In genomic region chr7:89126063-89126882, GRCm38 (mm10) we compare ENCODE assay signal across 8 mouse cellular contexts.
DNase-seq lines count a peak whose midpoint lies in the region; ATAC-seq and TF ChIP-seq lines count a peak whose summit lies in the region.

No protein-coding gene starts in this region.

- H3K36me3 ChIP-seq in MEL (ENCODE audit: control insufficient read depth in 1 of 2, insufficient read depth in 2 of 2, low read length in 2 of 2) = no peaks in the 10 kb centered on the region
- H3K36me3 ChIP-seq in forebrain, embryonic 12.5 days (replicated peaks) = no peaks in the 10 kb centered on the region
- H3K36me3 ChIP-seq in lung, embryonic 16.5 days (ENCODE audit: control insufficient read depth, insufficient read depth, low read length) = no peaks in the 10 kb centered on the region

- no peak overlapping the region for H3K27ac ChIP-seq in MEL (ENCODE audit: control insufficient read depth, low read depth, low read length)
- no peak overlapping the region for H3K27ac ChIP-seq in forebrain, embryonic 12.5 days
- H3K27ac ChIP-seq in lung, embryonic 16.5 days (ENCODE audit: low read length) = no peak overlapping the region

- H3K4me1 ChIP-seq in MEL (ENCODE audit: control insufficient read depth in 1 of 2, insufficient read depth in 2 of 2, low read length in 2 of 2) = no peaks in the 10 kb centered on the region
- no peaks in the 10 kb centered on the region for H3K4me1 ChIP-seq in forebrain, embryonic 12.5 days
- H3K4me1 ChIP-seq in lung, embryonic 16.5 days (replicated peaks; ENCODE audit: control insufficient read depth, insufficient read depth, low read length) = no peaks in the 10 kb centered on the region

- no peak for TF ChIP-seq POLR2A in MEL (IDR thresholded peaks at IDR 0.05; ENCODE audit: control insufficient read depth in 1 of 2, insufficient read depth in 1 of 2, low read depth in 1 of 2, low read length in 2 of 2, poor library complexity in 1 of 2)

- no peaks in the 10 kb centered on the region for H3K79me2 ChIP-seq in MEL (ENCODE audit: control insufficient read depth, insufficient read depth, low read length, poor library complexity)

- no peak overlapping the region for H3K9ac ChIP-seq in MEL (ENCODE audit: control insufficient read depth, low read depth, low read length, poor library complexity, severe bottlenecking)
- no peak overlapping the region for H3K9ac ChIP-seq in forebrain, embryonic 12.5 days
- no peak overlapping the region for H3K9ac ChIP-seq in lung, embryonic 16.5 days (ENCODE audit: low read length)

- no peaks in the 10 kb centered on the region for H3K27me3 ChIP-seq in MEL (ENCODE audit: control insufficient read depth in 1 of 2, insufficient read depth in 2 of 2, low read length in 2 of 2)
- H3K27me3 ChIP-seq in forebrain, embryonic 12.5 days = no peaks in the 10 kb centered on the region
- no peaks in the 10 kb centered on the region for H3K27me3 ChIP-seq in lung, embryonic 16.5 days (ENCODE audit: control insufficient read depth, insufficient read depth, low read depth, low read length)

- peak; percentile 81 for TF ChIP-seq RAD21 in MEL (IDR thresholded peaks at IDR 0.05; ENCODE audit: low read depth, low read length)

- ATAC-seq in forebrain, embryonic 12.5 days (ENCODE audit: low FRiP score) = peak; percentile 92
- 0 out of 2 replicates have a peak, but pooled peaks have one; percentile 60 for ATAC-seq in lung, embryonic 16.5 days (ENCODE audit: low read depth)

- 59% methylated on average over 7 of the region's 7 CpGs for WGBS in forebrain, embryonic 12.5 days
- WGBS in lung, embryonic 16.5 days = 54% methylated on average over 7 of the region's 7 CpGs

- TF ChIP-seq EP300 in MEL (IDR thresholded peaks at IDR 0.05; ENCODE audit: low read depth in 1 of 2, low read length in 2 of 2) = no peak

- peak; percentile 58 to 76 (median 70) for TF ChIP-seq CTCF in MEL (IDR thresholded peaks at IDR 0.05 in 2 of 3, conservative IDR thresholded peaks at IDR 0.05 in 1 of 3; ENCODE audit: control insufficient read depth in 1 of 3, insufficient read depth in 1 of 3, low read depth in 2 of 3, low read length in 3 of 3, poor library complexity in 1 of 3, severe bottlenecking in 1 of 3)

- H3K4me2 ChIP-seq in forebrain, embryonic 12.5 days = no peak overlapping the region
- no peak overlapping the region for H3K4me2 ChIP-seq in lung, embryonic 16.5 days (ENCODE audit: low read depth, low read length)

- H3K4me3 ChIP-seq in MEL (ENCODE audit: control insufficient read depth in 1 of 2, insufficient read depth in 1 of 2, low read depth in 2 of 2, low read length in 2 of 2) = no peak overlapping the region
- H3K4me3 ChIP-seq in forebrain, embryonic 12.5 days (replicated peaks) = no peak overlapping the region
- no peak overlapping the region for H3K4me3 ChIP-seq in lung, embryonic 16.5 days (ENCODE audit: low read length)

- intact Hi-C loops in heart, postnatal 36 days (cut with DNase I) = loop anchor here (1.0 to 10.0 kb wide), 3 partner anchors 40 to 1029 kb away; no protein-coding TSS in a partner anchor

- H3K9me3 ChIP-seq in MEL (replicated peaks; ENCODE audit: insufficient read depth, low read length) = no peaks in the 10 kb centered on the region
- no peaks in the 10 kb centered on the region for H3K9me3 ChIP-seq in forebrain, embryonic 12.5 days
- H3K9me3 ChIP-seq in lung, embryonic 16.5 days (ENCODE audit: control insufficient read depth, low read length) = no peaks in the 10 kb centered on the region

- DNase-seq in MEL (ENCODE audit: low read depth, low spot score) = peak; percentile 49
- peak; percentile 30 for DNase-seq in brain, embryonic 18.5 days (ENCODE audit: low read depth, low spot score)
- DNase-seq in heart, postnatal 36 days = peak; percentile 70 to 75
- DNase-seq in kidney, postnatal 4 days = peak; percentile 72 to 75
- peak; percentile 48 for DNase-seq in ovary, postnatal 36 days (ENCODE audit: low spot score)
- peak; percentile 48 for DNase-seq in thymus, postnatal 25 days

TF ChIP-seq in MEL, 35 proteins besides CTCF, POLR2A, EP300 and RAD21:
- no peak for TF ChIP-seq BHLHE40 (IDR thresholded peaks at IDR 0.05; ENCODE audit: borderline replicate concordance, low read depth, low read length)
- peak; percentile 51; the same call in 1 of the 2 replicates for TF ChIP-seq ZC3H11A (IDR thresholded peaks at IDR 0.05; ENCODE audit: low read depth, low read length)
- TF ChIP-seq POLR2AphosphoS2 (IDR thresholded peaks at IDR 0.05; ENCODE audit: low read length) = no peak
- TF ChIP-seq SMC3 (IDR thresholded peaks at IDR 0.05; ENCODE audit: low read depth, low read length) = peak; percentile 77
- no peak for TF ChIP-seq NRF1 (IDR thresholded peaks at IDR 0.05; ENCODE audit: insufficient read depth, low read depth, low read length, poor library complexity, severe bottlenecking)
- no peak for TF ChIP-seq MAFK (IDR thresholded peaks at IDR 0.05; ENCODE audit: borderline replicate concordance, low read depth, low read length)
- no peak for TF ChIP-seq USF2 (IDR thresholded peaks at IDR 0.05; ENCODE audit: borderline replicate concordance in 1 of 2, insufficient read depth in 1 of 2, low read depth in 1 of 2, low read length in 2 of 2)
